Mouse (Mus musculus) heart, embryonic 15.5 days (tissue): ENCODE measurements around the gene Actl7b. TPM values are rescaled to one million over a fixed set of nuclear protein-coding genes. Genes with fewer than 3 reads are reported as not detected.

ENCODE experiments used
- ATAC-seq: fragments of 200-750 bp; cut with Nextera tagmentation; replicated peaks from 2 replicates; pipeline ENCODE4 v1.8.0; 2017; ENCODE audit warnings: low read depth, moderate TSS enrichment; ENCODE audit not compliant: insufficient number of reproducible peaks, insufficient read depth, low FRiP score
- H3K27ac ChIP-seq: fragments of 300-500 bp; sonication (generic); 2 replicates; pipeline ENCODE4 v1.5.1; 2015; ENCODE audit warnings: mild to moderate bottlenecking, inconsistent platforms
- H3K27me3 ChIP-seq: fragments of 300-500 bp; sonication (generic); 2 replicates; pipeline ENCODE4 v1.6.1; 2015; ENCODE audit warnings: inconsistent platforms
- H3K36me3 ChIP-seq: fragments of 300-500 bp; sonication (generic); 2 replicates; pipeline ENCODE4 v1.6.1; 2015; ENCODE audit warnings: mild to moderate bottlenecking, inconsistent platforms
- H3K4me1 ChIP-seq: fragments of 300-500 bp; sonication (generic); replicated peaks from 2 replicates; pipeline ENCODE4 v1.6.1; 2015; ENCODE audit warnings: inconsistent platforms
- H3K4me2 ChIP-seq: fragments of 300-500 bp; sonication (generic); 2 replicates; pipeline ENCODE4 v1.6.1; 2015; ENCODE audit warnings: inconsistent platforms, mild to moderate bottlenecking, moderate library complexity
- H3K4me3 ChIP-seq: fragments of 300-500 bp; sonication (generic); 2 replicates; pipeline ENCODE4 v1.5.1; 2015; ENCODE audit warnings: mild to moderate bottlenecking, inconsistent platforms
- H3K9ac ChIP-seq: fragments of 300-500 bp; sonication (generic); 2 replicates; pipeline ENCODE4 v1.6.1; 2015; ENCODE audit warnings: mild to moderate bottlenecking, inconsistent platforms
- H3K9me3 ChIP-seq: fragments of 300-500 bp; sonication (generic); replicated peaks from 2 replicates; pipeline ENCODE4 v1.6.1; 2016; ENCODE audit warnings: inconsistent platforms
- WGBS: fragments of 180-500 bp; shearing (Covaris S2); methylation state at CpG from one replicate; pipeline ENCODE4 v1.1.7; 2015; ENCODE audit warnings: mixed read lengths; 5-methylcytosine and 5-hydroxymethylcytosine counted together
- polyA plus RNA-seq: library from polyadenylated mRNA; unstranded; fragments of >200 nt; fragmentation: Nextera tagmentation; extraction: Ambion mirVana; gene quantifications from 2 replicates; pipeline ENCODE4 v1.2.1, GENCODE M21; 2015

Gene Actl7b
- polyA plus RNA-seq, 1 experiment from 2014 or later, result not detected

DNA sequence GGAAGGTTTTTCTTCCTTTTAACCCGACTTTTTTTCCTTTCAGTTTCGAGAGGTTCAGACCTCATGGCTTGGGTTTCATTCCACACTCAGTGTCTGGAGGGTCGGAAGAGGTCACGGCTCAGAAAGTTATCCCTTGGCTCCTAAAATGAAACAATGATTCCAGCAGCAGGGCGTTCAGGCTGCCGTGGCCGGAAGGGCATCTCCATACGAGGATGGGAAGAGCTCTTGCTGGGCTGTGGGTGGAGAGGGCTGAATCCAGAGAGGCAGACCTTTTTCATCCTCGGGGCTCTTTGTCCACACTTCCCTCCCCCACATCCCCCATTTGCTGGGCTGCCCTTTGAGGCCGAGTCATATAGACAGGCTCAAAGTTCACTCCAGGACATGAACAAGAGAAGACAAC lies 39.0 kb downstream of the Actl7b start:
- Histone ChIP-seq H3K27ac (no peak overlapping the region), H3K27me3 (no peaks in the 10 kb centered on the region), H3K4me1 (0 out of 2 replicates have a peak, but pooled peaks cover 2% of the 10 kb centered on the region), H3K9me3 (no peaks in the 10 kb centered on the region), H3K4me3 (no peak overlapping the region), H3K36me3 (no peaks in the 10 kb centered on the region), H3K9ac (no peak overlapping the region), H3K4me2 (no peak overlapping the region)
- WGBS, result 37% methylated on average over 10 of the region's 10 CpGs
- no peak for ATAC-seq

DNA sequence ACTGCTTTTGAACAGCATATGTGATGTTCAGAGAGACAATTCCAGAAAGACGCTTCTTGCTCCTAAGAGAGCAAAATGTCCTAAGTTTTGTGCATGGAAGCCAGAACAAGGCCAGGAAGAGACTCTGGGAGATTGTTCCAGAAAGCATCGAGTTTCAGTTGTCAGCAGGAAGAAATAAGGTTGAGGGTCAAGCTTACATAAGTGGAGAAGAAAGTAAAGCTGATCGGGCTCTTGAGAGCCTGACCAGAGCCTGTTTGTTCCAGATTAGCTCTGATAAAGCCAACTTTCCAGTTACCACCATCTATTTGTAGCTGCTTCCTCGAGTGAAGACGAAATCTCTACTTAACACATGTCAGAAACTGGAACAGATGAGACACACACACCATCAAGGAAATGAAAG lies 42.6 kb downstream of the Actl7b start:
- no peak overlapping the region for H3K9ac ChIP-seq
- no peaks in the 10 kb centered on the region for H3K27me3 ChIP-seq
- H3K9me3 ChIP-seq, result no peaks in the 10 kb centered on the region
- H3K4me2 ChIP-seq, result no peak overlapping the region
- no peak overlapping the region for H3K4me3 ChIP-seq
- ATAC-seq, result no peak
- 0 out of 2 replicates have a peak, but pooled peaks cover 2% of the 10 kb centered on the region for H3K4me1 ChIP-seq
- no peaks in the 10 kb centered on the region for H3K36me3 ChIP-seq
- H3K27ac ChIP-seq, result no peak overlapping the region
- 19% methylated on average over 5 of the region's 5 CpGs for WGBS

DNA sequence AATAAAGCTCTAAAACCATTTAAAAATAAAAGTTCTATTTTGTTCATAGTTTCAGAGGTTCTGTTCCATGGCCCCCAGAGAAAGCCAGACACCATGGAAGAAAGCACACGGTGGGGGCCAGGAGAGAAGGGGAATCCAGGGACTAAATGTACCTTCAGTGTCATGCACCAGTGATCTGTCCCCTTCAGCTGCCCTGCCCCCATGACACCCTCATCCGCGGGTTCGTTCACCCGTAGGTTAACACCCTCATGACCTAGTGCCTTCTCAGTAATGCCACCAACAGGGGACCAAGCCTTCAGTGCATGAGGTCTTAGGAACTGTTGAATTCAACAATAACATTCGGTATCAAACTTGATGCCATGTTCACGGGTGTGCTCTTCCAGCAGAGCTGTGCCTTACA lies 44.8 kb downstream of the Actl7b start:
- H3K4me2 ChIP-seq, result no peak overlapping the region
- H3K36me3 ChIP-seq, result no peaks in the 10 kb centered on the region
- H3K4me3 ChIP-seq, result no peak overlapping the region
- H3K9ac ChIP-seq, result no peak overlapping the region
- 80% methylated on average over 7 of the region's 7 CpGs for WGBS
- no peaks in the 10 kb centered on the region for H3K27me3 ChIP-seq
- ATAC-seq, result no peak
- 0 out of 2 replicates have a peak, but pooled peaks cover 2% of the 10 kb centered on the region for H3K4me1 ChIP-seq
- H3K9me3 ChIP-seq, result no peaks in the 10 kb centered on the region
- no peak overlapping the region for H3K27ac ChIP-seq

Other genes starting within 250 kb of the Actl7b start
- gene Gm26657, start 1.4 kb downstream of the Actl7b start, polyA plus RNA-seq, result not detected in 2 replicates
- gene Actl7a, start 2.0 kb upstream of the Actl7b start, polyA plus RNA-seq, result not detected in 2 replicates
- gene Elp1, start 60.9 kb upstream of the Actl7b start, polyA plus RNA-seq, result 21.8 and 29.5 TPM in 2 replicates
- gene Fam206a, start 60.9 kb upstream of the Actl7b start, polyA plus RNA-seq, result 7.4 and 11.3 TPM in 2 replicates
- 22.2 and 25.7 TPM in 2 replicates for gene Ctnnal1, start 123.7 kb upstream of the Actl7b start, polyA plus RNA-seq
- 19.0 and 20.2 TPM in 2 replicates for gene Tmem245, start 206.0 kb upstream of the Actl7b start, polyA plus RNA-seq
- 0.28 and 0.38 TPM in 2 replicates for gene Frrs1l, start 248.9 kb upstream of the Actl7b start, polyA plus RNA-seq